Mouse (Mus musculus): ENCODE measurements around the gene Eif3d. TPM values are rescaled to one million over a fixed set of nuclear protein-coding genes. Genes with fewer than 3 reads are reported as not detected.
A peak's percentile ranks its signal among the peaks of the same experiment; 100 is the strongest.
"Not testable (repeated sequence)": the region's sequence is repeated elsewhere in the genome, so short reads cannot be mapped to it uniquely, and the experiment has no call there.

The Eif3d gene
- 212 and 239 TPM in 2 replicates for polyA plus RNA-seq (2014; fragmentation: Nextera tagmentation; extraction: Ambion mirVana)

DNA sequence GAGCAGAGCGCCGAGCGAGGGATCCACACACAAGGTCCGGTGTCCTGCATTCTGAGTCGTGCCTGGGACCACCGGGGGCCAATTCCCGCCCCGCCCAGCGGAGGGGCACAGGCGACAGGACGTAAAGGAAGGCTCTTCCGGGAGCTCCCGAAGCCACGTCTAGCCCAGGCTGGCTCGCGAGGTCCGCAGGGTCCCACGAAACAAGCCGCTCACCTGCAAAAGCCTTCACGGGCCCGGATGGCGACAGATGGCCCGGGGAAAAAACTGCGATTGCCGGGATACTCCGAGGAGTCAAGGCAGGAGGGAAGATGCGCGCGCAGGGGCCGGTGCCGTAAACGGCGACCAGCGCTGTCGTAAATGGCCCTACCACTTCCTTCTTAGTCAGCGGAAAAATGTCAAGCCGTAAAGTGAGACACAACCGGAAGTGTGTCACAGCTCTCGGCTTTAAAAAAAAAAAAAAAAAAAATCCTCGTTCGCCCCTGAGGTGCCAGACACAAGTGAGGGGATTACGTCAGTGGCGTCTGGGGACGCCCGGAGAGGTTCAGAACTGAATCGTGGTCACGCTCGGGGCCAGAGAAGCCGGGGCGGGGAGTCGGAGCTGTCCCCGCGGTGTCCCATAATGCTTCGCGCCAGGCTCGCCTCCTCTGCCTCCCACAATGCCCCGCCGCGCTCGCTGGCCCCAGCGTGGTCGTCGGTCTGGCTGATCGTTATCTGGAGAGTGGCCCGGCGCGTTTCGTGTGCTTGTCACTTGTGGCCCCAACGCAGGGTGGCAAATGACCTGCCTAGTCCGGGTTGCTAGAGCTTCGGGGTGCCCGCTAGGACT, at the start of gene Eif3d:
TSS of gene Eif3d (minus strand) at position 344 of the 823 bp plus-strand sequence.
- peak within 1 kb of the TSS; percentile 93 for H3K4me3 ChIP-seq (ENCODE audit: low read depth, low read length)
- peaks cover 32% of the 10 kb centered on the region for H3K36me3 ChIP-seq (ENCODE audit: insufficient read depth)
- ATAC-seq (ENCODE audit: insufficient read depth) (peak; percentile 90), DNase-seq (peak; percentile 97)
- no peaks in the 10 kb centered on the region for H3K27me3 ChIP-seq (ENCODE audit: insufficient read depth, low read length)
- H3K27ac ChIP-seq (ENCODE audit: low read depth): peak within 1 kb of the TSS; percentile 100
- H3K4me1 ChIP-seq (ENCODE audit: insufficient read depth): peaks cover 7% of the 10 kb centered on the region; the same call in 1 of the 2 replicates
- under 1% methylated on average over 72 of the region's 72 CpGs for WGBS
- H3K9me3 ChIP-seq (ENCODE audit: low read depth, low read length): no peaks in the 10 kb centered on the region
- TF ChIP-seq CTCF (IDR thresholded peaks at IDR 0.05; ENCODE audit: low read depth): no peak; the same call in 1 of the 2 replicates
- peak within 1 kb of the TSS; percentile 93 for H3K4me2 ChIP-seq
- peak within 1 kb of the TSS; percentile 98 for H3K9ac ChIP-seq

DNA sequence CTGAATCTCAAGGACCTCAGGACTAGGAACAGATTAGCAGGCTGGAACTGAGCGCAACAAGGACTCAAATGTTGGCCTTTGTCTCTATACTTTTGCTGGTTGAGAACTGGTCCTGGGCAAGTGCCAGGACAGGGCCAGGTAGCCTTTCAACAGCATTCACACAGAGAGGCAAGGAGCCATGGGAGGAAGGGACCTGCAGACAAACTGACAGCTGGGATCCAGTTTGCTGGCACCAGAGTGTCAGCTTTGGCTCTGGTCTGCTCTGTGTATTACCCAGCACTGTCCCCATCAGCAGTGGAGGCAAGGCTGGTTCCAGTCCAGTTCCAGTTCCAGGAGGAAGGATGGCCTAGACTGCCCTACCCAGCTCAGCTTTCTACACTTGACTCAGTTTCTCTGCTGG, 43.4 kb upstream of the Eif3d start:
- ATAC-seq (ENCODE audit: insufficient read depth) (no peak), DNase-seq (no peak)
- Histone ChIP-seq H3K27ac (ENCODE audit: low read depth) (no peak overlapping the region), H3K9ac (no peak overlapping the region), H3K9me3 (ENCODE audit: low read depth, low read length) (no peaks in the 10 kb centered on the region), H3K36me3 (ENCODE audit: insufficient read depth) (no peaks in the 10 kb centered on the region), H3K27me3 (ENCODE audit: insufficient read depth, low read length) (no peaks in the 10 kb centered on the region), H3K4me2 (no peak overlapping the region), H3K4me3 (ENCODE audit: low read depth, low read length) (no peak overlapping the region), H3K4me1 (ENCODE audit: insufficient read depth) (no peaks in the 10 kb centered on the region)
- TF ChIP-seq CTCF (IDR thresholded peaks at IDR 0.05; ENCODE audit: low read depth): no peak
- WGBS: 82% methylated on average over 1 of the region's 1 CpGs

DNA sequence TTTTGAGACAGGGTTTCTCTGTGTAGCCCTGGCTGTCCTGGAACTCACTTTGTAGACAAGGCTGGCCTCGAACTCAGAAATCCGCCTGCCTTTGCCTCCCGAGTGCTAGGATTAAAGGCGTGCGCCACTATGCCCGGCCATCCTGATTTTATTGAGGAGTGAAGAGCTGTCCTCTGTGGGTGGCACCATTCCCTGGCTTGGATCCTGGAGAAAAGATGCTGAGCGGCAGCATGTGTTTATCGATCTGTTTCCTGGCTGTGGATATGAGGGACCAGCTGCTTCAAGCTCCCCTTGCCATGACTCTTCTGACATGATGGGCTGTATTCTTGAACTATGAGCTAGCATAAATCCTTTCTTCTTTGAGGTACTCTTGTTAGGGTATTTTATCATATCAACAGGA, 37.6 kb upstream of the Eif3d start:
- 85% methylated on average over 8 of the region's 8 CpGs for WGBS
- DNase-seq: not testable (repeated sequence)

DNA sequence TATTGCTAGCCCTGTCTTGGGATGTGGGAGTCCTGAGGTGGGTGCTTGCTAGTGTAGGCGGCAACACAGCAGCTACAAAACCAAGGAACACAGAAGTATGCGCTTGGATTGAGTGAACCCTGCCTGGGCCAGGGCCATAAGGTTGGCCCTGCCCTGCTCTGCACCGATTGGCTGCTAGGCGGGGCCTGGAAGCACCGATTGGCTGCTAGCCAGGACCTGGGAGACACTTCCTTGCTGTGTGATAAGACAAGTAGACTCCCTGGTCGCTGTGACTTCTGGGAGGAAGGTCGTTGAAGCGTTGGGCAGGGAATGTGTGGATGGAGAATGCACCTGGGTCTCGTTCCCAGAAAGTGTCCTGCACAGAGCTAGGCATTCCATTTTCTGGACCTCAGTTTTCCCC, 33.3 kb upstream of the Eif3d start:
- peak; percentile 62; the same call in 1 of the 2 replicates for ATAC-seq (ENCODE audit: insufficient read depth)
- H3K27me3 ChIP-seq (ENCODE audit: insufficient read depth, low read length): no peaks in the 10 kb centered on the region
- TF ChIP-seq CTCF (IDR thresholded peaks at IDR 0.05; ENCODE audit: low read depth): no peak
- H3K9me3 ChIP-seq (ENCODE audit: low read depth, low read length): no peaks in the 10 kb centered on the region
- H3K4me2 ChIP-seq: no peak overlapping the region
- no peak overlapping the region for H3K4me3 ChIP-seq (ENCODE audit: low read depth, low read length)
- DNase-seq: peak; percentile 69
- 27% methylated on average over 9 of the region's 9 CpGs for WGBS
- H3K4me1 ChIP-seq (ENCODE audit: insufficient read depth): no peaks in the 10 kb centered on the region; the same call in 1 of the 2 replicates
- H3K9ac ChIP-seq: no peak overlapping the region
- H3K27ac ChIP-seq (ENCODE audit: low read depth): no peak overlapping the region
- H3K36me3 ChIP-seq (ENCODE audit: insufficient read depth): no peaks in the 10 kb centered on the region

More for the DNA sequence above, 37.6 kb upstream of the Eif3d start:
- H3K27me3 ChIP-seq (ENCODE audit: insufficient read depth, low read length); H3K4me2 ChIP-seq; H3K9ac ChIP-seq; ATAC-seq (ENCODE audit: insufficient read depth); H3K4me1 ChIP-seq (ENCODE audit: insufficient read depth); H3K36me3 ChIP-seq (ENCODE audit: insufficient read depth); H3K9me3 ChIP-seq (ENCODE audit: low read depth, low read length); H3K4me3 ChIP-seq (ENCODE audit: low read depth, low read length); H3K27ac ChIP-seq (ENCODE audit: low read depth): not testable (repeated sequence)

DNA sequence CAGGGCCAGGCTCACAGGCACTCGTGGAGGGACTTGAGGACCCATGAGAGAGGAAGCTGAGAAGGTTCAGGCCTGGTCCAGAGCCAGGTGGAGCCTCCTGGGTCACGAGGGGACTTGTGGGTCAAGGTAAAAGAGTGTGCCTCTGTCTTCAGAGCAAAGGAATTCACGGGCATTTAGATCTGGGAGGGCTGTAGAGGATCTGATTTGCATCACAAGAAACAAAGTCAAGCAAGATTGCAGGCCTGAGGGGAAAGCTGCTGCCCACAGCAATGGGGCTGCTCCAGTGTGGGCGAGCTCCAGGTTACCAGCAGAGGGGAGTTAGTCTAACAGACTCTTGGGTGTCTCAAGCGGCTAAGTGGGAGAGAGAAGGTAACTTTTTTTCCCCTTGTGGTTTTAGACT, 30.8 kb upstream of the Eif3d start:
- Histone ChIP-seq H3K4me3 (ENCODE audit: low read depth, low read length) (no peak overlapping the region), H3K27ac (ENCODE audit: low read depth) (no peak overlapping the region), H3K9me3 (ENCODE audit: low read depth, low read length) (no peaks in the 10 kb centered on the region), H3K27me3 (ENCODE audit: insufficient read depth, low read length) (no peaks in the 10 kb centered on the region), H3K9ac (no peak overlapping the region), H3K4me2 (no peak overlapping the region), H3K4me1 (ENCODE audit: insufficient read depth) (no peaks in the 10 kb centered on the region; the same call in 1 of the 2 replicates), H3K36me3 (ENCODE audit: insufficient read depth) (no peaks in the 10 kb centered on the region)
- WGBS: 25% methylated on average over 5 of the region's 5 CpGs
- ATAC-seq (ENCODE audit: insufficient read depth): no peak
- no peak for DNase-seq
- TF ChIP-seq CTCF (IDR thresholded peaks at IDR 0.05; ENCODE audit: low read depth): no peak

DNA sequence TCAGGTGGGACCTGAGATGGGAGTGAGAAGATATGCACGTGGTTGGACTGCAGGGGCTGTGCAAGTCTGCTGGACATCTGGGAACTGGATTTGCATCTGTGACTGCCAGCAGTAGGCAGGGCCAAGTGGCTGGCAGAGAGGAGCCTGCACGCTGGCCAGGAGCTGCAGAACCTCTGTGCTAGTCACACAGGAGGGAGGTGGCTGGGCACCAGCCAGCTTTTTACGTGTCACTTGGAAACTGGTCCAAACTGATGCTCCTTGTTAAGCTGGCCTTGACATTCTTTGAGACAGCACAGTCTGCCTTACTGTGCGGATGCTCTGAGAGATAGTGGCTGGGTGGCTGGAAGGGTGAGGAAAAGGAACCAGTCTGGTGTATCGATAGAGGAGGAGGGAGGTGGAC, 17.9 kb upstream of the Eif3d start:
- Histone ChIP-seq H3K9ac (no peak overlapping the region), H3K27me3 (ENCODE audit: insufficient read depth, low read length) (no peaks in the 10 kb centered on the region), H3K27ac (ENCODE audit: low read depth) (no peak overlapping the region), H3K36me3 (ENCODE audit: insufficient read depth) (no peaks in the 10 kb centered on the region), H3K9me3 (ENCODE audit: low read depth, low read length) (no peaks in the 10 kb centered on the region), H3K4me1 (ENCODE audit: insufficient read depth) (no peaks in the 10 kb centered on the region), H3K4me3 (ENCODE audit: low read depth, low read length) (no peak overlapping the region), H3K4me2 (no peak overlapping the region)
- 64% methylated on average over 5 of the region's 5 CpGs for WGBS
- no peak for TF ChIP-seq CTCF (IDR thresholded peaks at IDR 0.05; ENCODE audit: low read depth)
- DNase-seq (no peak), ATAC-seq (ENCODE audit: insufficient read depth) (no peak)

DNA sequence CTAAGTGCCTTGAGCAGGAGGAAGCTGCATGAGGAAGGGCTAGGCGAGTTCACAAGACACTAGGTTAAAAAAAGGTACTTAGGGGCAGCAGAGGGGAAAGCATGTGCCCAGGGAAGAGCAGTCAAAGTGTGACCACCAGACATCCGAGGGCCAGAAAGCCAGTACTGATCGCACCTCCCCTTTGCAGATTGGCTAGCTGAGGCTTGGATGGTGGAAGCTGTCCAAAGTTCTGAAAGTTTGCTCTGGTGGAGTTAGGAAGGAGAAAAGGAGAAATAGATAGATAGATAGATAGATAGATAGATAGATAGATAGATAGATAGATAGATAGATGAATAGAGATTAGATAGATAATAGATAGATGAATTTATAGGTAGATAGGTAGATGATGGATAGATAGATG, 12.8 kb upstream of the Eif3d start:
- Histone ChIP-seq H3K4me3 (ENCODE audit: low read depth, low read length) (no peak overlapping the region), H3K9me3 (ENCODE audit: low read depth, low read length) (no peaks in the 10 kb centered on the region), H3K4me2 (no peak overlapping the region), H3K9ac (no peak overlapping the region), H3K27me3 (ENCODE audit: insufficient read depth, low read length) (no peaks in the 10 kb centered on the region), H3K27ac (ENCODE audit: low read depth) (no peak overlapping the region), H3K36me3 (ENCODE audit: insufficient read depth) (no peaks in the 10 kb centered on the region), H3K4me1 (ENCODE audit: insufficient read depth) (no peaks in the 10 kb centered on the region)
- 15% methylated on average over 3 of the region's 3 CpGs for WGBS
- peak; percentile 27 for DNase-seq
- no peak for ATAC-seq (ENCODE audit: insufficient read depth)
- TF ChIP-seq CTCF (IDR thresholded peaks at IDR 0.05; ENCODE audit: low read depth): no peak

Data from lung, embryonic 14.5 days (tissue).